Mouse (Mus musculus) liver, embryonic 14.5 days (tissue): ENCODE measurements around the gene Mbnl2.

Experiments
- CTCF ChIP-seq: IDR thresholded peaks from 2 replicates; pipeline ENCODE4 v1.5.1; 2016; ENCODE audit warnings: antibody characterized with exemption, low read depth, control low read depth
- EP300 ChIP-seq: IDR thresholded peaks from 2 replicates; pipeline ENCODE4 v1.6.1; 2016; ENCODE audit warnings: antibody characterized with exemption, low read depth

DNA sequence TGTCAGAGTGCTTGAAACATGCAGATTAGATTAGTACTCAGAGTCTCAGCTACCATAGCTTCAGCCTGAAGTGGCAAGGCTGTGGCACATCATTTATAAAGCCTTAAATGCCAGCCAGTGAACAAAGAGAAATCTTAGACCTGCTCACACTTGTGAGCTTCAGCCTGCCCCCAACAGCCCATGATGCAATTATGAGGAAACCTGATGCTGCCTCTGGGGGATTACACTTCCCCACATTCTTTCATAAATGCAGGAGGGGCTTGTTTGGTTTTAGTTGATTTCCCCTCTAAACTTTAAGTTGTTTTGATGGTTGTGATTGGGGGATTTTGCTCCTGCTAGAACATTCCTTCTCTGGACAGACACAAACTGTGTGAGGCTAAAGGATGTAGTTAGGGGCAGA, 4.7 kb downstream of the Mbnl2 start:
- no peak for TF ChIP-seq CTCF
- TF ChIP-seq EP300 = no peak
